Mouse (Mus musculus) T-helper 2 cell (primary cell): ENCODE measurements around the gene Polr2f.

Experiments
- in situ Hi-C: fragments of 300-600 bp; cut with MboI, MseI; formaldehyde crosslinking; loops from one replicate; pipeline ENCODE4 v1.15.1; 2025; ENCODE audit warnings: high pct_unique_total_duplicates

Polr2f gene

GRCm38 (mm10) chr15:79119491-79119890 is 21.3 kb upstream of the Polr2f start:
- in situ Hi-C loops: no loop called here

GRCm38 (mm10) chr15:79122119-79122518 is 18.7 kb upstream of the Polr2f start:
- in situ Hi-C loops: no loop called here

- in situ Hi-C loops: no loop called here
These were observed 18.3 kb upstream of the Polr2f start for GRCm38 (mm10) chr15:79122546-79122945.

- in situ Hi-C loops: no loop called here
These were observed 17.1 kb upstream of the Polr2f start for GRCm38 (mm10) chr15:79123751-79124150.

- in situ Hi-C loops: no loop called here
These were observed 16.4 kb upstream of the Polr2f start for GRCm38 (mm10) chr15:79124331-79124875.

GRCm38 (mm10) chr15:79126217-79126932 is 14.4 kb upstream of the Polr2f start:
- in situ Hi-C loops: no loop called here

- in situ Hi-C loops: no loop called here
These were observed 13.7 kb upstream of the Polr2f start for GRCm38 (mm10) chr15:79127101-79127500.

- in situ Hi-C loops: no loop called here
These were observed 12.6 kb upstream of the Polr2f start for GRCm38 (mm10) chr15:79128208-79128607.

GRCm38 (mm10) chr15:79129311-79129710 is 11.5 kb upstream of the Polr2f start:
- in situ Hi-C loops: no loop called here

GRCm38 (mm10) chr15:79130782-79131181 is 10.0 kb upstream of the Polr2f start:
- in situ Hi-C loops: no loop called here

- in situ Hi-C loops: no loop called here
These were observed 9.4 kb upstream of the Polr2f start for GRCm38 (mm10) chr15:79131442-79131841.

- in situ Hi-C loops: no loop called here
These were observed 7.6 kb upstream of the Polr2f start for GRCm38 (mm10) chr15:79133191-79133661.

- in situ Hi-C loops: no loop called here
These were observed 6.1 kb upstream of the Polr2f start for GRCm38 (mm10) chr15:79134496-79135270.

GRCm38 (mm10) chr15:79135332-79135731 is 5.5 kb upstream of the Polr2f start:
- in situ Hi-C loops: no loop called here

GRCm38 (mm10) chr15:79135783-79136575 is 4.8 kb upstream of the Polr2f start:
- in situ Hi-C loops: no loop called here

- in situ Hi-C loops: no loop called here
These were observed 1.2 kb upstream of the Polr2f start for GRCm38 (mm10) chr15:79139640-79140039.

- in situ Hi-C loops: no loop called here
These were observed 733 bp downstream of the Polr2f start for GRCm38 (mm10) chr15:79141566-79141917.

GRCm38 (mm10) chr15:79143316-79143715 is 2.5 kb downstream of the Polr2f start:
- in situ Hi-C loops: no loop called here

- in situ Hi-C loops: no loop called here
These were observed 3.2 kb downstream of the Polr2f start for GRCm38 (mm10) chr15:79144021-79144420.

GRCm38 (mm10) chr15:79145522-79145921 is 4.7 kb downstream of the Polr2f start:
- in situ Hi-C loops: no loop called here

- in situ Hi-C loops: no loop called here
These were observed 7.7 kb downstream of the Polr2f start for GRCm38 (mm10) chr15:79148533-79148932.

- in situ Hi-C loops: no loop called here
These were observed 11.1 kb downstream of the Polr2f start for GRCm38 (mm10) chr15:79151881-79152280.
